ENCODE assay signal across 14 mouse cellular contexts in genomic region chr6:6011364-6011763, GRCm38 (mm10).
"Had no signal": no experiment of that assay in that cellular context is flagged by ENCODE, and none has a peak within 500 bp of the region (broad histone marks: within the 10 kb centered on the region; RNA-seq: fewer than 3 reads in every experiment).

No protein-coding gene starts in this region.

- DNase-seq: kidney, adult 11 months; kidney, adult 8-10 months; kidney, postnatal 10 days; kidney, postnatal 36 days; left cerebral cortex, postnatal 4 days; liver, postnatal 0 days; lung, embryonic 14.5 days; right cerebral cortex, postnatal 14 days; spleen, adult 18-20 months; thymus, adult 2 months; thymus, postnatal 14 days; thymus, postnatal 4 days had no signal

- ATAC-seq: liver, postnatal 0 days; lung, postnatal 0 days; midbrain, embryonic 15.5 days had no signal
